Mouse (Mus musculus): Measurements from ENCODE around the gene Phf21a.

Phf21a gene

DNA sequence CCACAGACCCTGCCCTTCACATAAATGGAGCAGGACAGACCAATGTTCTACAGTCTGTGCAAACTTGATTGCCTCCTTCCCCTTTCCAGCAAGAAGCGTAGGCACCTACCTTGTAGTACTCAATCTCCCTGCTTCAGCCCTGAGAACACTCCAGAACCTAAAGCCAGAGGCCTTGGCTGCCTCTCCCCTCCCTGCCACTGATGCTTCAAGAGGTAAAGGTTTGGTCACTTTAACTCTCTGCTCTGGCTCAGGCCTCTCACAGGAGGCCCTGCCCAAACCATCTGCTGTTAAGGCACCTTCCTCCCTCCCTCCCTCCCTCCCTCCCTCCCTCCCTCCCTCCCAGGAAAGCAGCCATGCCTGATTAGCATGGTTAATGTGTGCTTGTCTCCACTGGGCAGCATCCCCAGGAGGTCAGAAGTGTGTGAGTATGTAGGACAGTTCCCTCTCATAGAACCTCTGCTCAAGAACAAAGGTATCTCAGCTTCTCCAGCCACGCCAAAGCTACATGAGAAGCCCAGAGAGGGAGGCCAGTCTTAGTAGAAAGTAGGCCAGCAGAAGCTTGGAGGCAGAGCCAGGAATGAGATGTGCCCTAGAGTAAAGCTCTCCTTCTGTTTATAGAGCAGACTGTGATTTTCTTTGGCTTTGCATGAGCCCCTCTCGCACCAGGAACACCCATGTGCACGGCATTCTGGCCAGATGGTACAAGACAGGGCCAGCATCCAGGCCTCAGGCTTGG lies 309.8 kb downstream of the Phf21a start:
- peak in 1 of 2 experiments; percentile 71 for DNase-seq (ENCODE audit: low spot score in 2 of 2)

DNA sequence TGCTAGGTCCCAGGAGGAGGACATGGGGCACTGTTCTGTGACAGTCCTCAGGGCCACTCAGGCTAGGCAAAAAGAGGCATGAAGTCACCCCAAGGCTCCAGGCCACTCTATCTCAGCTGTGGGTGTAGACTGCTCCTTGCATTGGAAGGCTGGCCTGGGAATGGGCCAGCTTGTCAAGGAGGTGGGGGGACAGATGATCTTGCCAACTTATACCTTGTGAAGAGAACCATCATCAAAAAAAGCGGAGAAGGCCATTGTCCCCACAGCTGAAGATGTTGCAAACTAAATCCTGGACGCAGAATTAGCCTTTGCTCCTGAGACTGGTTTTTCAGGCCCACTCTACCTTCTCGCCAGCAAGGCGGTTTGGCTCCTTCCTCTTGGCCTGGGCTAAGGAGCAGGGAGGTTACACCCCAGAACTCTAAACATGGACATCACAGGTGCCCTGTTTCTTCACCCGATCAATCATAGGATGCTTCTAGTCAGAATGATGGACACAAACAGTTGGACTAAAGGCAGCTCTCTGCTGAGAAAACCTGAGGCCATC lies 310.9 kb downstream of the Phf21a start:
- DNase-seq (ENCODE audit: low spot score in 2 of 2) = no peak

DNA sequence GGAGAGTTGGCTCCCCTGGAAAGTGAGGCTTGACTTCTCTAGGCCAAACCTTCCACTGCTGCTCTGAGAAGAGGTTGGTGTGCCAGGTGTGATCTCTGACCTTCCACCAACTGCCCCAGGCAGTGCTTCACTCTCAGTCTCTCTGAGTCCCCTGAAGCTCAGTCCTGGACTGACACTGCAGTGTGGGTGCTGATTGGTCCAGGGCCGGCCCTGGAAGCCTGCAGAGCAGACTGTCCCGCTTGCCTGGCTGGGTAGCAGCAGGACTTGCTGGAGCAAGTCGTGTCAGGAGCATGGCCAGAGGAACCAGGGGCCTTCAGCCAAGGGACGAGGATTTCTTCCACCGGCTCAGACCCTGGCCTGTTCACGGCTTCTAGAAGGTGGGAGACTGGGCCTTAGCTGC lies 311.8 kb downstream of the Phf21a start:
- DNase-seq (ENCODE audit: low spot score in 2 of 2) = peak in 1 of 2 experiments; percentile 20

DNA sequence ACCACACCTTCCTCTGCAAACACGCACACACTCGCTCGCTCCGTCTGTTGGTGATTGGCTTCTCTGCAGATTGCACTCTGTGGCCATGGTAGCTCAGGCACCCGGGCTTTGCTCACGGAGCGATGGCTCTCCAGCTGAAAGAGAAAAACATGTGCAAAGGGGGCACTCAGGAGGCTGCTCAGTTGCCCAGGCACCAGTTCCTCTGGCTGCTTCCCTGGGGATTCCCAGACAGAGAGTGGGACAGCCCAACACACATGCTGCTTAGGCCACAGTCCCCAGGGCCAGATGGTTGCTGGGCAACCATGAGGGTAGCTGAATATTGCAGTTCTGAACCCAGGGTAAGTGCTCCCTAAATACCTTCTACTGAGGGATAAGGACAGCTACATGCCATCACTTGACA lies 312.8 kb downstream of the Phf21a start:
- no peak for DNase-seq (ENCODE audit: low spot score in 2 of 2)

DNA sequence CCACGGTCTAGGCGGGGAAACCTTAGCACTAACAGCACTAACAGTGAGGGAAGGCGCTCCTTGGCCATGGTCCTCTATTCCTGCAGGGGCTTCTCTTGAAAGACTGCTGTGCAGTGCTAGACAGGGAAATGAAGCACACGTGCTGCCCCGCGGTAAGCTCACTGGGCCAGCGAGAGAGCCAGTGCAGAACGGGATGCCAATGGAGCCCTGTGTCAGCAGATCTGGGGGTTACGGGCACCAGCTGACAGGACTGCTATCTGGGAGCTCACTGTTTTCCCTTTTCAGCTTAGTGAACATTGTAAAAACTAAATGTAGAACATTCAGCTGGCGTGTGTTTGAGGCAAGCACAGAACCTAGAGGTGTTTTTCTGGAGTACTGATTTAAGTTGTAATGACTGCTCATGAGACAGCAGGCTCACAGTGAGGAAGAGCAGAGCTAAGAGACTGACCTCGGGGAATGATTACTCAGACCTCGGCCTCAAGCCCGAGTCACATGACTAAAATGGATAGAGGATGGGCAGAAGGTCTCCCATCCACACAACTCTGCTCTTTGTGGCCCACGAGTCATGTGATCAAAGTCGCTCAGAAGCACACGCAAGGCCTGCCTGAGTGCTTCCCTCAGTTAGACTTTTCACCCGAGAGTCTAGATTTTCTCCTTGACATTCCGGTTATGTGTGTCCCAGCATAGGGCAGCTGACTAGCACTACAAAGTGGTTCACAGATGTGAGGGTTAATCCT lies 315.6 kb downstream of the Phf21a start:
- DNase-seq (ENCODE audit: low spot score in 2 of 2) = no peak

DNA sequence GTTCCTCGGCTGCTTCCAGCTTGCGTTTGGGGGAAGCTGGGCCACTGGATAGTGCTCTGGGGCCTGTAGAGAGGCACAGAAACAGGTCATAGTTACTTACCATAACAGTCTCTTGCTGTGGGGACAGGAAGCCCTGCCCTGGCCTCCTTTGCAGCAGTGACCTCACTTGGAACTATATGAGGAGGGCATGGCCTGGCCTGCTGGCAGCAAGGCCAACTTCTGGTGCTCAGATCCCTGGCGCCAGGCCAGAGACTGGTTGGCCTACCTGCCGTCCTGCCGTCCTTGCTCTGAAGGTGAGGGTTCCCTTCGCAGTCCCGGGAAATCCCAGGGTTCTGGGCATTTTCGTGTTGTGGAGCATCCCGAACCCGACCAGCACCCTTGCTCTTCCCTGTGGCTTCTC lies 318.8 kb downstream of the Phf21a start:
- DNase-seq (ENCODE audit: low spot score in 2 of 2) = no peak

Measured in right cerebral cortex, postnatal 10 days (tissue).